Comparison of ENCODE assay signal across 15 mouse cellular contexts in genomic region chr5:118951067-118951466, GRCm38 (mm10).
DNase-seq lines count a peak whose midpoint lies in the region; ATAC-seq lines count a peak whose summit lies in the region.
"Had no signal": no experiment of that assay in that cellular context is flagged by ENCODE, and none has a peak within 500 bp of the region (broad histone marks: within the 10 kb centered on the region; RNA-seq: fewer than 3 reads in every experiment).

No protein-coding gene starts in this region.

- H3K36me3 ChIP-seq in midbrain, embryonic 11.5 days (ENCODE audit: control insufficient read depth, insufficient read depth, low read length), result no peaks in the 10 kb centered on the region
- H3K36me3 ChIP-seq in midbrain, embryonic 16.5 days (ENCODE audit: control insufficient read depth, insufficient read depth, low read length), result no peaks in the 10 kb centered on the region
- H3K36me3 ChIP-seq in kidney, embryonic 16.5 days (ENCODE audit: insufficient read depth, low read length), result no peaks in the 10 kb centered on the region
- no peaks in the 10 kb centered on the region for H3K36me3 ChIP-seq in forebrain, embryonic 15.5 days
- no peaks in the 10 kb centered on the region for H3K36me3 ChIP-seq in hindbrain, embryonic 10.5 days
- H3K36me3 ChIP-seq: G1E; midbrain, embryonic 12.5 days had no signal

- no peak overlapping the region for H3K9ac ChIP-seq in midbrain, embryonic 11.5 days (ENCODE audit: low read length)
- H3K9ac ChIP-seq in midbrain, embryonic 16.5 days (ENCODE audit: low read depth, low read length), result no peak overlapping the region
- H3K9ac ChIP-seq in kidney, embryonic 16.5 days (replicated peaks; ENCODE audit: low read length), result no peak overlapping the region
- H3K9ac ChIP-seq in forebrain, embryonic 15.5 days (replicated peaks), result no peak overlapping the region
- H3K9ac ChIP-seq: midbrain, embryonic 12.5 days had no signal

- no peaks in the 10 kb centered on the region for H3K9me3 ChIP-seq in midbrain, embryonic 11.5 days (ENCODE audit: control insufficient read depth, low read length)
- H3K9me3 ChIP-seq in midbrain, embryonic 16.5 days (replicated peaks; ENCODE audit: control insufficient read depth, low read length, poor library complexity, severe bottlenecking), result no peaks in the 10 kb centered on the region
- no peaks in the 10 kb centered on the region for H3K9me3 ChIP-seq in kidney, embryonic 16.5 days (ENCODE audit: low read length)
- H3K9me3 ChIP-seq in forebrain, embryonic 15.5 days, result no peaks in the 10 kb centered on the region
- H3K9me3 ChIP-seq in hindbrain, embryonic 10.5 days, result no peaks in the 10 kb centered on the region
- H3K9me3 ChIP-seq: midbrain, embryonic 12.5 days had no signal

- no peak overlapping the region for H3K4me2 ChIP-seq in midbrain, embryonic 11.5 days
- no peak overlapping the region for H3K4me2 ChIP-seq in midbrain, embryonic 16.5 days (ENCODE audit: low read length)
- H3K4me2 ChIP-seq in kidney, embryonic 16.5 days (replicated peaks; ENCODE audit: low read depth, low read length), result no peak overlapping the region
- H3K4me2 ChIP-seq in forebrain, embryonic 15.5 days (replicated peaks), result no peak overlapping the region
- H3K4me2 ChIP-seq: midbrain, embryonic 12.5 days had no signal

- no peak overlapping the region for H3K27ac ChIP-seq in midbrain, embryonic 11.5 days (ENCODE audit: low read depth, low read length)
- H3K27ac ChIP-seq in midbrain, embryonic 16.5 days (ENCODE audit: low read length), result no peak overlapping the region
- H3K27ac ChIP-seq in kidney, embryonic 16.5 days (ENCODE audit: low read length), result no peak overlapping the region
- no peak overlapping the region for H3K27ac ChIP-seq in forebrain, embryonic 15.5 days (replicated peaks)
- no peak overlapping the region for H3K27ac ChIP-seq in hindbrain, embryonic 10.5 days
- H3K27ac ChIP-seq: midbrain, embryonic 12.5 days had no signal

- DNase-seq in midbrain, embryonic 11.5 days (ENCODE audit: low spot score, missing footprints), result peak; percentile 41
- peak; percentile 81 to 86 for DNase-seq in heart, adult 9 months (ENCODE audit: low spot score in 2 of 2)
- DNase-seq in testis, postnatal 10 days (ENCODE audit: low spot score), result peak; percentile 56
- no peak for DNase-seq in hindbrain, embryonic 10.5 days (ENCODE audit: low spot score)
- no peak for DNase-seq in left cerebral cortex, adult 11 months (ENCODE audit: low spot score)
- DNase-seq: cerebellum, adult 9-10 months; layer of hippocampus, postnatal 36 days; liver; thymus, postnatal 25 days had no signal

- 64% methylated on average over 7 of the region's 7 CpGs for WGBS in midbrain, embryonic 11.5 days
- 64% methylated on average over 7 of the region's 7 CpGs for WGBS in midbrain, embryonic 16.5 days
- 52% methylated on average over 7 of the region's 7 CpGs for WGBS in kidney, embryonic 16.5 days
- 70% methylated on average over 7 of the region's 7 CpGs for WGBS in forebrain, embryonic 15.5 days
- WGBS in hindbrain, embryonic 10.5 days, result 50% methylated on average over 7 of the region's 7 CpGs

- H3K4me3 ChIP-seq in midbrain, embryonic 11.5 days (ENCODE audit: low read depth, low read length), result no peak overlapping the region
- no peak overlapping the region for H3K4me3 ChIP-seq in midbrain, embryonic 16.5 days (ENCODE audit: low read depth, low read length)
- H3K4me3 ChIP-seq in kidney, embryonic 16.5 days (ENCODE audit: low read length), result no peak overlapping the region
- H3K4me3 ChIP-seq in forebrain, embryonic 15.5 days, result no peak overlapping the region
- H3K4me3 ChIP-seq in hindbrain, embryonic 10.5 days, result no peak overlapping the region
- H3K4me3 ChIP-seq: midbrain, embryonic 12.5 days had no signal

- H3K4me1 ChIP-seq in midbrain, embryonic 11.5 days (ENCODE audit: control insufficient read depth, insufficient read depth, low read length), result peaks cover 7% of the 10 kb centered on the region
- H3K4me1 ChIP-seq in midbrain, embryonic 16.5 days (ENCODE audit: control insufficient read depth, insufficient read depth, low read length), result peaks cover 5% of the 10 kb centered on the region; the same call in 1 of the 2 replicates
- no peaks in the 10 kb centered on the region for H3K4me1 ChIP-seq in kidney, embryonic 16.5 days (ENCODE audit: insufficient read depth, low read length)
- peaks cover 9% of the 10 kb centered on the region for H3K4me1 ChIP-seq in forebrain, embryonic 15.5 days
- H3K4me1 ChIP-seq in hindbrain, embryonic 10.5 days (replicated peaks), result peaks cover 23% of the 10 kb centered on the region

- no peak for ATAC-seq in midbrain, embryonic 11.5 days (ENCODE audit: low FRiP score)
- ATAC-seq in midbrain, embryonic 16.5 days, result no peak
- 0 out of 2 replicates have a peak, but pooled peaks have one; percentile 57 for ATAC-seq in kidney, embryonic 16.5 days (ENCODE audit: low FRiP score, low TSS enrichment)
- ATAC-seq in forebrain, embryonic 15.5 days (replicated peaks), result no peak
- ATAC-seq: hindbrain, embryonic 16.5 days had no signal

- peaks cover 2% of the 10 kb centered on the region; the same call in 1 of the 2 replicates for H3K27me3 ChIP-seq in midbrain, embryonic 11.5 days (ENCODE audit: control insufficient read depth, insufficient read depth, low read length)
- no peaks in the 10 kb centered on the region for H3K27me3 ChIP-seq in midbrain, embryonic 16.5 days (ENCODE audit: control insufficient read depth, insufficient read depth, low read depth, low read length)
- H3K27me3 ChIP-seq in kidney, embryonic 16.5 days (ENCODE audit: insufficient read depth, low read length), result no peaks in the 10 kb centered on the region
- no peaks in the 10 kb centered on the region for H3K27me3 ChIP-seq in forebrain, embryonic 15.5 days
- peaks cover 33% of the 10 kb centered on the region for H3K27me3 ChIP-seq in hindbrain, embryonic 10.5 days (ENCODE audit: insufficient read depth, poor library complexity, severe bottlenecking)

Comparison
In these comparisons a context has a peak if more than half of its experiments do, and no peak if none do; other contexts are left out.
1. DNase-seq: peak in midbrain, embryonic 11.5 days (single experiment), heart, adult 9 months (2 of 2) and testis, postnatal 10 days (single experiment); none in hindbrain, embryonic 10.5 days (single experiment) and left cerebral cortex, adult 11 months (single experiment).